Mouse (Mus musculus): ENCODE data around the gene Fam102a. TPM values are rescaled to one million over a fixed set of nuclear protein-coding genes. Genes with fewer than 3 reads are reported as not detected.

Gene Fam102a
- total RNA-seq, 1 experiment: 11.6 TPM

GRCm38 (mm10) chr2:32538461-32538860, 3.3 kb downstream of the Fam102a start:
- H3K36me3 ChIP-seq (ENCODE audit: control insufficient read depth, insufficient read depth, low read length, poor library complexity, severe bottlenecking): peaks cover 2% of the 10 kb centered on the region; the same call in 1 of the 2 replicates
- TF ChIP-seq ZC3H11A (IDR thresholded peaks at IDR 0.05; ENCODE audit: borderline replicate concordance, low read depth, low read length) (no peak), ZNF384 (IDR thresholded peaks at IDR 0.05; ENCODE audit: low read depth, low read length) (no peak), HCFC1 (IDR thresholded peaks at IDR 0.05; ENCODE audit: borderline replicate concordance, insufficient read depth, low read length) (no peak), CHD2 (IDR thresholded peaks at IDR 0.05; ENCODE audit: low read depth, low read length) (no peak), MAFK (IDR thresholded peaks at IDR 0.05; ENCODE audit: insufficient read depth, low read depth, low read length) (no peak)
- no peak overlapping the region for H3K27ac ChIP-seq (ENCODE audit: insufficient read depth, low read depth, low read length, poor library complexity, severe bottlenecking)
- no peaks in the 10 kb centered on the region for H3K9me3 ChIP-seq (ENCODE audit: control insufficient read depth, insufficient read depth, low read depth, low read length)
- no peak for DNase-seq (ENCODE audit: low read depth, low spot score)
- no peak overlapping the region for H3K9ac ChIP-seq (ENCODE audit: insufficient read depth, low read depth, low read length, poor library complexity, severe bottlenecking)
- in situ Hi-C loops (cut with MboI; ENCODE audit: low sequenced_read_pairs in 2 of 2, unreplicated experiment in 2 of 2): no loop called here
- H3K4me3 ChIP-seq (ENCODE audit: insufficient read depth in 1 of 2, low read depth in 1 of 2, low read length in 2 of 2, poor library complexity in 1 of 2, severe bottlenecking in 1 of 2): no peak overlapping the region
- H3K4me1 ChIP-seq (ENCODE audit: control insufficient read depth in 2 of 2, insufficient read depth in 2 of 2, low read length in 2 of 2, poor library complexity in 1 of 2): peaks cover 5 to 28% of the 10 kb centered on the region in 2 experiments; a peak in 2 of 4 replicates

- TF ChIP-seq ZNF384 (IDR thresholded peaks at IDR 0.05; ENCODE audit: low read depth, low read length): no peak
- no peak for TF ChIP-seq CHD2 (IDR thresholded peaks at IDR 0.05; ENCODE audit: low read depth, low read length)
- no peak for TF ChIP-seq MAFK (IDR thresholded peaks at IDR 0.05; ENCODE audit: insufficient read depth, low read depth, low read length)
- no peak for TF ChIP-seq ZC3H11A (IDR thresholded peaks at IDR 0.05; ENCODE audit: borderline replicate concordance, low read depth, low read length)
- no peak for TF ChIP-seq HCFC1 (IDR thresholded peaks at IDR 0.05; ENCODE audit: borderline replicate concordance, insufficient read depth, low read length)
- Histone ChIP-seq H3K4me3 (ENCODE audit: insufficient read depth in 1 of 2, low read depth in 1 of 2, low read length in 2 of 2, poor library complexity in 1 of 2, severe bottlenecking in 1 of 2) (peak overlapping the region in 1 of 2 experiments; percentile 2; a peak in 1 of 4 replicates), H3K4me1 (ENCODE audit: control insufficient read depth in 2 of 2, insufficient read depth in 2 of 2, low read length in 2 of 2, poor library complexity in 1 of 2) (peaks cover 5 to 28% of the 10 kb centered on the region in 2 experiments; a peak in 2 of 4 replicates), H3K9me3 (ENCODE audit: control insufficient read depth, insufficient read depth, low read depth, low read length) (no peaks in the 10 kb centered on the region), H3K9ac (ENCODE audit: insufficient read depth, low read depth, low read length, poor library complexity, severe bottlenecking) (no peak overlapping the region), H3K27ac (ENCODE audit: insufficient read depth, low read depth, low read length, poor library complexity, severe bottlenecking) (no peak overlapping the region), H3K36me3 (ENCODE audit: control insufficient read depth, insufficient read depth, low read length, poor library complexity, severe bottlenecking) (peaks cover 2% of the 10 kb centered on the region; the same call in 1 of the 2 replicates)
- DNase-seq (ENCODE audit: low read depth, low spot score): no peak
- in situ Hi-C loops (cut with MboI; ENCODE audit: low sequenced_read_pairs in 2 of 2, unreplicated experiment in 2 of 2): no loop called here
These were observed 4.4 kb downstream of the Fam102a start for GRCm38 (mm10) chr2:32539452-32539981.

- no peak for DNase-seq (ENCODE audit: low read depth, low spot score)
- Histone ChIP-seq H3K27ac (ENCODE audit: insufficient read depth, low read depth, low read length, poor library complexity, severe bottlenecking) (no peak overlapping the region; the same call in 1 of the 2 replicates), H3K9me3 (ENCODE audit: control insufficient read depth, insufficient read depth, low read depth, low read length) (no peaks in the 10 kb centered on the region), H3K9ac (ENCODE audit: insufficient read depth, low read depth, low read length, poor library complexity, severe bottlenecking) (no peak overlapping the region), H3K4me3 (ENCODE audit: insufficient read depth in 1 of 2, low read depth in 1 of 2, low read length in 2 of 2, poor library complexity in 1 of 2, severe bottlenecking in 1 of 2) (no peak overlapping the region), H3K4me1 (ENCODE audit: control insufficient read depth in 2 of 2, insufficient read depth in 2 of 2, low read length in 2 of 2, poor library complexity in 1 of 2) (peaks cover 5 to 26% of the 10 kb centered on the region in 2 experiments; a peak in 2 of 4 replicates), H3K36me3 (ENCODE audit: control insufficient read depth, insufficient read depth, low read length, poor library complexity, severe bottlenecking) (peaks cover 2% of the 10 kb centered on the region; the same call in 1 of the 2 replicates)
- in situ Hi-C loops (cut with MboI; ENCODE audit: low sequenced_read_pairs in 2 of 2, unreplicated experiment in 2 of 2): no loop called here
- TF ChIP-seq MAFK (IDR thresholded peaks at IDR 0.05; ENCODE audit: insufficient read depth, low read depth, low read length) (no peak), HCFC1 (IDR thresholded peaks at IDR 0.05; ENCODE audit: borderline replicate concordance, insufficient read depth, low read length) (no peak), ZNF384 (IDR thresholded peaks at IDR 0.05; ENCODE audit: low read depth, low read length) (no peak), CHD2 (IDR thresholded peaks at IDR 0.05; ENCODE audit: low read depth, low read length) (no peak), ZC3H11A (IDR thresholded peaks at IDR 0.05; ENCODE audit: borderline replicate concordance, low read depth, low read length) (no peak)
These were observed 6.3 kb downstream of the Fam102a start for GRCm38 (mm10) chr2:32541333-32541908.

- H3K4me1 ChIP-seq (ENCODE audit: control insufficient read depth in 2 of 2, insufficient read depth in 2 of 2, low read length in 2 of 2, poor library complexity in 1 of 2): peaks cover 3 to 26% of the 10 kb centered on the region in 2 experiments; a peak in 2 of 4 replicates
- DNase-seq (ENCODE audit: low read depth, low spot score): no peak
- no peak overlapping the region for H3K27ac ChIP-seq (ENCODE audit: insufficient read depth, low read depth, low read length, poor library complexity, severe bottlenecking)
- H3K36me3 ChIP-seq (ENCODE audit: control insufficient read depth, insufficient read depth, low read length, poor library complexity, severe bottlenecking): peaks cover 2% of the 10 kb centered on the region; the same call in 1 of the 2 replicates
- in situ Hi-C loops (cut with MboI; ENCODE audit: low sequenced_read_pairs in 2 of 2, unreplicated experiment in 2 of 2): no loop called here
- H3K9ac ChIP-seq (ENCODE audit: insufficient read depth, low read depth, low read length, poor library complexity, severe bottlenecking): no peak overlapping the region
- no peaks in the 10 kb centered on the region for H3K9me3 ChIP-seq (ENCODE audit: control insufficient read depth, insufficient read depth, low read depth, low read length)
- H3K4me3 ChIP-seq (ENCODE audit: insufficient read depth in 1 of 2, low read depth in 1 of 2, low read length in 2 of 2, poor library complexity in 1 of 2, severe bottlenecking in 1 of 2): no peak overlapping the region
- TF ChIP-seq CHD2 (IDR thresholded peaks at IDR 0.05; ENCODE audit: low read depth, low read length) (no peak), HCFC1 (IDR thresholded peaks at IDR 0.05; ENCODE audit: borderline replicate concordance, insufficient read depth, low read length) (no peak), MAFK (IDR thresholded peaks at IDR 0.05; ENCODE audit: insufficient read depth, low read depth, low read length) (no peak), ZC3H11A (IDR thresholded peaks at IDR 0.05; ENCODE audit: borderline replicate concordance, low read depth, low read length) (no peak), ZNF384 (IDR thresholded peaks at IDR 0.05; ENCODE audit: low read depth, low read length) (no peak)
These were observed 6.9 kb downstream of the Fam102a start for GRCm38 (mm10) chr2:32541986-32542573.
